Mouse (Mus musculus) adipose tissue, adult 10 weeks (tissue): ENCODE measurements around the gene Ube2j2. TPM values are rescaled to one million over a fixed set of nuclear protein-coding genes. Genes with fewer than 3 reads are reported as not detected.

Source experiments
- polyA plus RNA-seq: library from polyadenylated mRNA; stranded (reverse); fragments of 350-450 nt; fragmentation: Illumina TruSeq; extraction: RNeasy Lipid Tissue Mini Kit (QIAGEN cat#74804); gene quantifications from one replicate; pipeline ENCODE4 v1.2.3, GENCODE M21; 2014; ENCODE audit warnings: low read depth, low replicate concordance

Ube2j2 gene
- polyA plus RNA-seq: 49.1 TPM

GRCm38 (mm10) chr4:155943534-155944249, at the start of gene Ube2j2:
Gene Ube2j2 (plus strand): TSS chr4:155943831.

GRCm38 (mm10) chr4:155962167-155962971, 18.7 kb downstream of the Ube2j2 start, which contains the start of gene C1qtnf12:
Gene C1qtnf12 (plus strand): TSS chr4:155962318.

GRCm38 (mm10) chr4:155992241-155992905, 48.7 kb downstream of the Ube2j2 start, which contains the start of the genes B3galt6 and Sdf4:
Gene B3galt6 (minus strand): TSS chr4:155992649.
Gene Sdf4 (plus strand): TSS chr4:155992872.

Other genes with a start within 250 kb of the Ube2j2 start
- gene Fndc10, start 249.5 kb upstream of the Ube2j2 start, polyA plus RNA-seq: 18.7 TPM
- gene Ssu72, start 239.0 kb upstream of the Ube2j2 start, polyA plus RNA-seq: 69.1 TPM
- 0.89 TPM for gene Tmem240, start 209.0 kb upstream of the Ube2j2 start, polyA plus RNA-seq
- gene Atad3a, start 182.7 kb upstream of the Ube2j2 start, polyA plus RNA-seq: 33.3 TPM
- gene Vwa1, start 169.1 kb upstream of the Ube2j2 start, polyA plus RNA-seq: 15.1 TPM
- gene Tmem88b, start 158.0 kb upstream of the Ube2j2 start, polyA plus RNA-seq: 5.9 TPM
- 2.4 TPM for gene Ankrd65, start 153.4 kb upstream of the Ube2j2 start, polyA plus RNA-seq
- gene Mrpl20, start 141.0 kb upstream of the Ube2j2 start, polyA plus RNA-seq: 111 TPM
- gene Ccnl2, start 131.3 kb upstream of the Ube2j2 start, polyA plus RNA-seq: 107 TPM
- gene Aurkaip1, start 112.6 kb upstream of the Ube2j2 start, polyA plus RNA-seq: 96.0 TPM
- 87.1 TPM for gene Mxra8, start 104.2 kb upstream of the Ube2j2 start, polyA plus RNA-seq
- 63.2 TPM for gene Dvl1, start 96.4 kb upstream of the Ube2j2 start, polyA plus RNA-seq
- 0.24 TPM for gene Tas1r3, start 80.5 kb upstream of the Ube2j2 start, polyA plus RNA-seq
- gene Cptp, start 74.4 kb upstream of the Ube2j2 start, polyA plus RNA-seq: 15.3 TPM
- 20.0 TPM for gene Ints11, start 74.3 kb upstream of the Ube2j2 start, polyA plus RNA-seq
- 20.0 TPM for gene Pusl1, start 52.0 kb upstream of the Ube2j2 start, polyA plus RNA-seq
- 9.8 TPM for gene Acap3, start 52.0 kb upstream of the Ube2j2 start, polyA plus RNA-seq
- 116 TPM for gene C1qtnf12, start 18.5 kb downstream of the Ube2j2 start, polyA plus RNA-seq
- 5.6 TPM for gene B3galt6, start 48.8 kb downstream of the Ube2j2 start, polyA plus RNA-seq
- 298 TPM for gene Sdf4, start 49.0 kb downstream of the Ube2j2 start, polyA plus RNA-seq
- gene Tnfrsf4, start 70.0 kb downstream of the Ube2j2 start, polyA plus RNA-seq: 2.4 TPM
- 1.8 TPM for gene Tnfrsf18, start 82.3 kb downstream of the Ube2j2 start, polyA plus RNA-seq
- 19.1 TPM for gene Ttll10, start 115.6 kb downstream of the Ube2j2 start, polyA plus RNA-seq
- 22.0 TPM for gene 9430015G10Rik, start 166.2 kb downstream of the Ube2j2 start, polyA plus RNA-seq
- gene Rnf223, start 186.7 kb downstream of the Ube2j2 start, polyA plus RNA-seq: 0.46 TPM